Mouse (Mus musculus) megakaryocyte, embryonic 14.5 days (primary cell): ENCODE results near the gene Mrpl33.

Source experiments
- FLI1 ChIP-seq: IDR thresholded peaks from 2 replicates; pipeline ENCODE4 v1.6.1; 2012; ENCODE audit warnings: low read length, inconsistent platforms, mixed read lengths
- GATA1 ChIP-seq: IDR thresholded peaks from 3 replicates; pipeline ENCODE4 v1.6.1; 2012; ENCODE audit warnings: mixed read lengths, low read length, inconsistent platforms, borderline replicate concordance

GRCm38 (mm10) chr5:31588016-31588415, 8.7 kb upstream of the Mrpl33 start:
- TF ChIP-seq GATA1 = no peak
- no peak for TF ChIP-seq FLI1
